Mouse (Mus musculus) cerebellum, adult 2 months (tissue): Measurements from ENCODE around the gene Spred2.

Source experiments
- CTCF ChIP-seq: fragments of 200-500 bp; IDR thresholded peaks from 2 replicates; pipeline ENCODE4 v1.5.1; 2011; ENCODE audit warnings: low read depth, mild to moderate bottlenecking, control low read depth, low read length, moderate library complexity, borderline replicate concordance; ENCODE audit not compliant: insufficient read depth
- POLR2A ChIP-seq: fragments of 200-500 bp; IDR thresholded peaks from 2 replicates; pipeline ENCODE4 v1.6.1; 2011; ENCODE audit warnings: low read length, control low read depth, borderline replicate concordance; ENCODE audit not compliant: insufficient read depth

DNA sequence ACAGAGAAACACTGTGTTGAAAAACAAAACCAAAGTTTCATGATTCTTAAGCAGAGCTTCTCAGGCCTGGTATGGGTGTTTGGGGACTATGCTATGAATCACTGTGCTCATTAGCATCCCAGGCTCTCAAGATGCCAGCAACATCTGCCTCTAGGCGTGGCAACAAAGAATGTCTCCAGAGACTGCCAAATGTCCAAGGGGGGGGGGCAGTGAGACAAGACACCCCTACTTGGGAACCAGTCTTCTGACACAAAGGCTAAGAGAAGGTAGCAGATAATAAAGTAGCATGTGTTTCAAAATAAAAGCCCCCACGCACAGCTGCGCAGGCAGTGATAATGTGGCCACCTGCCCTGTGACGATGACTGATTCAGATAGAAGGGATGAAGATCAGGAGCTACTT lies 119.1 kb downstream of the Spred2 start:
- no peak for TF ChIP-seq POLR2A
- no peak for TF ChIP-seq CTCF
